Mouse (Mus musculus): ENCODE data around the gene Vcan. TPM values are rescaled to one million over a fixed set of nuclear protein-coding genes. Genes with fewer than 3 reads are reported as not detected.
A peak's percentile ranks its signal among the peaks of the same experiment; 100 is the strongest.

Gene Vcan
- polyA plus RNA-seq (2012; fragmentation: generic; extraction: Trizol) = 19.6 TPM
- long read RNA-seq, experiment 1, partial matches to known transcripts = 11 of 15 reads
- long read RNA-seq, experiment 1, other reads (novel, unspliced or antisense) = 3 of 15 reads
- long read RNA-seq, experiment 2, full-length matches to known transcripts = 1 of 63 reads
- long read RNA-seq, experiment 2, partial matches to known transcripts = 57 of 63 reads
- long read RNA-seq, experiment 2, other reads (novel, unspliced or antisense) = 5 of 63 reads

DNA sequence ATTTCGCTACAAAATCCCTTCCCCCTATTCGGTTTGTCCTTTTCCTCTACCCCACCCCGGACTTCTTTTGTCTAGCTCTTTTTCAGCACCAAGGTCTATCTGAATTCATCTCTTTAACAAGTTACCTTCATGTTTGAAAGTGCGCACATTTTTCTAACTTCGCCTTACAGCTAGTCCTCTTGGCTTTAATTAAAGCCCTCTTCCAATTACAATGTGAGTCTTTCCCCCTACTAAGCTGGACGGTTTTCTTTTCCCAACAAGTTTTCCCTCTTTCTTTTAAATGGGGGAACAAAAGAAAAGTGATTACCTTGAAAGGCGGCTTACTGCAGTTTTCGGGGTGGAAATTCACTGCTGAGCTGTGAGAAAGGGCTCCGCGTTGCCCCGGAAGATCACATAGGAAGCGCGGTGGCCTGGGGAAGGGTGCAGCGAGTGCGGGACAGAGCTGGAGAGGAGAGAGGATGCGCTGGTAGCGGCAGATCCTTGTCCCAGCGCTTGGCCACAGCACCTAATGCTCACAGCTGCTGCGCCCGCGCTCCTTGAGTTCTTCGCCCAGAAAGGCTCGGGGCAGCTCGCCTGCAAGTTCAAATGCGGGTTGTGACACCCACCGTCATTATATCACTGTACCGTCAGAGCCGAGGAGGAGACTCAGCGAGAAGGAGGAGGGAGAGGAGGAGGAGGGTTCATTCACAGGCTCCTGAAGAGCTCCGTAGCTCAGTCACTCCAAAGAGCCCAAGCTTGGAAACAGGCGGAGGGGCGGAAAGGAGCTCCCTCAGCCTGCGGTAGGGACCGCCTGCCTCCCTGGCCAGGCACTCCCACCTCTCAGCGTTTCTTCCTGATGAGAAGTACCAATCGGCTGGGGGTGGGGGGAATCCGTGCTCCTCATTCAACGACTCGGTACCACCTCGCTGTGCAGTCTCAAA is at the start of gene Vcan:
TSS of gene Vcan (minus strand) at position 744 of the 920 bp plus-strand sequence.
- H3K4me3 ChIP-seq (ENCODE audit: insufficient read depth, poor library complexity, severe bottlenecking) = peak within 1 kb of the TSS; percentile 39
- peak within 1 kb of the TSS; percentile 70 for H3ac ChIP-seq (ENCODE audit: control insufficient read depth, insufficient read length, low read depth)
- H3K79me2 ChIP-seq (ENCODE audit: control insufficient read depth, insufficient read depth) = peaks cover 32% of the 10 kb centered on the region
- no peaks in the 10 kb centered on the region for H3K36me3 ChIP-seq (ENCODE audit: control insufficient read depth, insufficient read depth)
- H3K27me3 ChIP-seq (ENCODE audit: control insufficient read depth, insufficient read depth, insufficient read length) = no peaks in the 10 kb centered on the region
- TF ChIP-seq MYOG (IDR thresholded peaks at IDR 0.05; ENCODE audit: control insufficient read depth, extremely low read depth, insufficient read length) (no peak), CEBPB (IDR thresholded peaks at IDR 0.05; ENCODE audit: low read depth) (no peak), MAX (IDR thresholded peaks at IDR 0.05) (no peak), CTCF (IDR thresholded peaks at IDR 0.05; ENCODE audit: control insufficient read depth, insufficient read depth, insufficient read length) (no peak), USF1 (IDR thresholded peaks at IDR 0.05; ENCODE audit: low read depth) (no peak), FOSL1 (IDR thresholded peaks at IDR 0.05; ENCODE audit: insufficient read depth, low read length, poor library complexity, severe bottlenecking) (no peak), MYOD1 (IDR thresholded peaks at IDR 0.05; ENCODE audit: control insufficient read depth, insufficient read length, low read depth) (no peak)
- H3K79me3 ChIP-seq (ENCODE audit: low read depth) = peaks cover 17% of the 10 kb centered on the region

DNA sequence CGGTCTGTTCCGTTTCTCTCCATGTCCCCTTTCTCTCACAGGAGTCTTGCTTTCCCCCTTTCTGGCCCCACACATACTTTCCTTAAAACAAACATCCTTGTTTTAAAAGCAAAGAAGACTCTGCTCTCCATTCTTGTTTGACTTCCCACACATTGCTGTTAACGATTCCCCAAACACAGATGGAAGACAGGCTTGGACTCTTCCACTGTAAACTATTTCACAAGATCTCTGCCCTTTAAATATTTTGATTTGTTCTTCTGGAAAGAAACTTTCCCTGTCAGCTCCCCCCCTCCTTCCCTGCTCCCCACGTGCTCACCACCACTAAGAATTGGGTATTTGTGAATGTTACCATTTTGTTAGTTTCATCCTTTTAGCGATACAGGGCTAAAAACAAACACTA is 49.2 kb upstream of the Vcan start:
- Histone ChIP-seq H3K79me3 (ENCODE audit: low read depth) (no peaks in the 10 kb centered on the region), H3K27me3 (ENCODE audit: control insufficient read depth, insufficient read depth, insufficient read length) (no peaks in the 10 kb centered on the region), H3ac (ENCODE audit: control insufficient read depth, insufficient read length, low read depth) (no peak overlapping the region), H3K4me3 (ENCODE audit: insufficient read depth, poor library complexity, severe bottlenecking) (no peak overlapping the region), H3K79me2 (ENCODE audit: control insufficient read depth, insufficient read depth) (no peaks in the 10 kb centered on the region), H3K36me3 (ENCODE audit: control insufficient read depth, insufficient read depth) (no peaks in the 10 kb centered on the region)
- TF ChIP-seq CEBPB (IDR thresholded peaks at IDR 0.05; ENCODE audit: low read depth) (no peak), FOSL1 (IDR thresholded peaks at IDR 0.05; ENCODE audit: insufficient read depth, low read length, poor library complexity, severe bottlenecking) (no peak), USF1 (IDR thresholded peaks at IDR 0.05; ENCODE audit: low read depth) (no peak), MAX (IDR thresholded peaks at IDR 0.05) (no peak)

DNA sequence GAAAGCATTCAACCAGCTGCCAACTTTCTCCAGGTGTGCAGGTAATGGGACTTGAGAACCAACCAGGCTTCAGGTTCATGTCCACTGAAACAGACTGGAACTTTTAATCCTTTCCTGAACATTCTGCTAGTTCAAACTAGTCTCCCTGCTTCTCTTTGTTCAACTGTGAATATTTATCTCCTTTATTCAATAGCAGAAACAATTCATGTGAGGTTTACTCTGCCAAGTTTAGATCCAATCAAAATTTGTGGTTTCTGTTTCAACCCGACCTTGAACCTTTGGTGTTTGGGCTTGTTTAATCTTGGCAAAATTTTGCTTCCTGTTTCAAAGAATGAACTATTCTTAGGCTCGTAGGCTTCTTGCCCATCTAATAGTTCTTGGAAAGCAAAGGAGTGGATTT is 40.6 kb upstream of the Vcan start:
- H3K27me3 ChIP-seq (ENCODE audit: control insufficient read depth, insufficient read depth, insufficient read length) = no peaks in the 10 kb centered on the region
- H3K79me3 ChIP-seq (ENCODE audit: low read depth) = no peaks in the 10 kb centered on the region
- no peak overlapping the region for H3ac ChIP-seq (ENCODE audit: control insufficient read depth, insufficient read length, low read depth)
- H3K79me2 ChIP-seq (ENCODE audit: control insufficient read depth, insufficient read depth) = no peaks in the 10 kb centered on the region
- H3K4me3 ChIP-seq (ENCODE audit: insufficient read depth, poor library complexity, severe bottlenecking) = no peak overlapping the region
- TF ChIP-seq MYOD1 (IDR thresholded peaks at IDR 0.05; ENCODE audit: control insufficient read depth, insufficient read length, low read depth) = no peak
- TF ChIP-seq CEBPB (IDR thresholded peaks at IDR 0.05; ENCODE audit: low read depth) = no peak
- no peak for TF ChIP-seq USF1 (IDR thresholded peaks at IDR 0.05; ENCODE audit: low read depth)
- TF ChIP-seq FOSL1 (IDR thresholded peaks at IDR 0.05; ENCODE audit: insufficient read depth, low read length, poor library complexity, severe bottlenecking) = no peak
- no peaks in the 10 kb centered on the region for H3K36me3 ChIP-seq (ENCODE audit: control insufficient read depth, insufficient read depth)

DNA sequence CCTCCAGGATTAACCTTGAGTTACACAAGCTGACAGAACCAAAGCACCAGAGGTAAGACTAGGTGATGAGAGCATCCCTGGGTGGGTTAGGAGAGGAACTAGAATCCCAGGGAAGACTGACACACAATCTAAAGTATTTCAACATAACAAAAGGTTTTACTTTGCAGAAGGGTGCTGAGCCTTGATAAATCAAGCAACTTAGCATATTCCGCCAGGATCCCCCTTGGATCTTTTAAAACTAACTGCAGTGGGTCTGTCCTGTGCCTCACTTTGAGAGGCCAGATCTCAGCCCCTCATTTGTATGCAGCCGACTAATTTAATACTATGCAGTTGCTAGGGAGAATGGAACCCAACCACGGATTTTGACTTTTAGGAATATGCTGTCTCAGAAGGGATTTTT is 38.0 kb upstream of the Vcan start:
- no peaks in the 10 kb centered on the region for H3K27me3 ChIP-seq (ENCODE audit: control insufficient read depth, insufficient read depth, insufficient read length)
- H3ac ChIP-seq (ENCODE audit: control insufficient read depth, insufficient read length, low read depth) = no peak overlapping the region
- H3K79me2 ChIP-seq (ENCODE audit: control insufficient read depth, insufficient read depth) = no peaks in the 10 kb centered on the region
- no peaks in the 10 kb centered on the region for H3K79me3 ChIP-seq (ENCODE audit: low read depth)
- no peak for TF ChIP-seq CEBPB (IDR thresholded peaks at IDR 0.05; ENCODE audit: low read depth)
- TF ChIP-seq MYOG (IDR thresholded peaks at IDR 0.05; ENCODE audit: control insufficient read depth, extremely low read depth, insufficient read length) = no peak
- TF ChIP-seq CTCF (IDR thresholded peaks at IDR 0.05; ENCODE audit: control insufficient read depth, insufficient read depth, insufficient read length) = no peak
- TF ChIP-seq MYOD1 (IDR thresholded peaks at IDR 0.05; ENCODE audit: control insufficient read depth, insufficient read length, low read depth) = no peak
- TF ChIP-seq USF1 (IDR thresholded peaks at IDR 0.05; ENCODE audit: low read depth) = no peak
- no peak for TF ChIP-seq FOSL1 (IDR thresholded peaks at IDR 0.05; ENCODE audit: insufficient read depth, low read length, poor library complexity, severe bottlenecking)
- no peak for TF ChIP-seq MAX (IDR thresholded peaks at IDR 0.05)
- H3K36me3 ChIP-seq (ENCODE audit: control insufficient read depth, insufficient read depth) = no peaks in the 10 kb centered on the region
- no peak overlapping the region for H3K4me3 ChIP-seq (ENCODE audit: insufficient read depth, poor library complexity, severe bottlenecking)

DNA sequence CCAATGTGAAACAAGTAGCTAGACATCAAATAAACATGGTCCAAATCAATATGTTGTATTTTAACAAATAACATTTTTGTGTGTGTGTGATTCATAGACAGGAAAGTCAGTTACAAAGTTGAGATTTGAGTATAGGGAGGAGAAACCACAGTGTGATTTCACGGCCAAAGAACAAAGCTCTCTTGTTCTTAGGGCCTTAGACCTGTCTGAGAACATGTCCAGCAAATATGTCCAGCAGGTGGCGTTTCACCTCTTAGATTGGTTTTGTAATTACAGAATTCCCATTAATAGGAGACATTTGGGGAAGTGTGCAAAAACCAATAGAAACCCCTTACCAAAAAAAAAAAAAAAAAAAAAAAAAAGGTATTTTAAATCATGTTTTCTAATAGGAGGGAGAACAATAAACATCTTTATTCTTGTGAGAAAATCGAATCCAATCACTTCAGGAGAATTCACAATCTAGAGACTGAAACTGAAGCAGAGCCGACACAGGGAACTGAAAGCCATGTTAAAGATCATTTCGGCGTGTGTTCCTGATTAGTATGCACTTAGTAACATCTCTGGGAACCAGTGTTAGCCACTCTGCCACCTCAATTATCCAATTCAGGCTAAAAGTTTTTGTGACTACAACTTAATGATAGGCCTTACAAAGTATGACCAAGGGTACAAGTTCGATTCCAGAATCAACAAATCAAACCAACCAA is 37.1 kb upstream of the Vcan start:
- H3K79me2 ChIP-seq (ENCODE audit: control insufficient read depth, insufficient read depth) = no peaks in the 10 kb centered on the region
- no peak overlapping the region for H3ac ChIP-seq (ENCODE audit: control insufficient read depth, insufficient read length, low read depth)
- H3K79me3 ChIP-seq (ENCODE audit: low read depth) = no peaks in the 10 kb centered on the region
- H3K4me3 ChIP-seq (ENCODE audit: insufficient read depth, poor library complexity, severe bottlenecking) = no peak overlapping the region
- TF ChIP-seq MAX (IDR thresholded peaks at IDR 0.05) = no peak
- TF ChIP-seq CTCF (IDR thresholded peaks at IDR 0.05; ENCODE audit: control insufficient read depth, insufficient read depth, insufficient read length) = no peak
- no peak for TF ChIP-seq CEBPB (IDR thresholded peaks at IDR 0.05; ENCODE audit: low read depth)
- no peak for TF ChIP-seq MYOD1 (IDR thresholded peaks at IDR 0.05; ENCODE audit: control insufficient read depth, insufficient read length, low read depth)
- no peaks in the 10 kb centered on the region for H3K36me3 ChIP-seq (ENCODE audit: control insufficient read depth, insufficient read depth)
- no peaks in the 10 kb centered on the region for H3K27me3 ChIP-seq (ENCODE audit: control insufficient read depth, insufficient read depth, insufficient read length)

Measured in C2C12 (cell line).